Mouse (Mus musculus): ENCODE data around the gene Snx5. TPM values are rescaled to one million over a fixed set of nuclear protein-coding genes. Genes with fewer than 3 reads are reported as not detected.

The Snx5 gene
- polyA plus RNA-seq, 1 experiment: 12.9 TPM

- H3K27me3 ChIP-seq (ENCODE audit: control insufficient read depth, insufficient read depth, low read length): no peaks in the 10 kb centered on the region
- no peak for TF ChIP-seq POLR2A (IDR thresholded peaks at IDR 0.05; ENCODE audit: control insufficient read depth, low read depth, low read length)
- TF ChIP-seq CTCF (IDR thresholded peaks at IDR 0.05; ENCODE audit: control insufficient read depth, insufficient read depth, insufficient replicate concordance, low read depth, low read length): no peak
- H3K4me1 ChIP-seq (ENCODE audit: control insufficient read depth, insufficient read depth, low read length): no peaks in the 10 kb centered on the region
- H3K27ac ChIP-seq (ENCODE audit: control insufficient read depth, insufficient read depth, low read depth, low read length): no peak overlapping the region
- no peak overlapping the region for H3K4me3 ChIP-seq (ENCODE audit: control insufficient read depth, low read depth, low read length)
- H3K36me3 ChIP-seq (ENCODE audit: control insufficient read depth, insufficient read depth, low read length): no peaks in the 10 kb centered on the region
Observed at GRCm38 (mm10) chr2:144224351-144224750, 46.4 kb downstream of the Snx5 start.

DNA sequence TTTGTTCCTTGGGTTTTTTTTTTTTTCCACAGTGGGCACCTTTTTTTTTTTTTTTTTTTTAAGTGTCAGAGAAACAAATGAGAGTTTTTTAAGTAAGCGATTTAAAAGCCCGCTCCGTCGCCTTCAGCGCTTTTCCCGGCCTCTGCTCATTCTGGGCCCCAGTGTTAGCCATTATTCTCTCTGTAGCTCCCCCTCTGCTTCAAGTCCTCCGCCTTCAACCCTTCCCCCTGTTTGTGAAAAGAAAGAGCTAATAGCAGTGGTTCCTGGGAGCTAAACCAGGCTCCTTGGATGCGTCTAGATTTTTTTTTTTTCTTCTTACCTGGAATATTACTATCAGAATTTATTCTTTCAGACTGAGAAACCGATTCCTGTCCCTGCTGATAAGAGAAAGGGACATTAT lies 55.1 kb downstream of the Snx5 start:
- TF ChIP-seq POLR2A (IDR thresholded peaks at IDR 0.05; ENCODE audit: control insufficient read depth, low read depth, low read length) (no peak), CTCF (IDR thresholded peaks at IDR 0.05; ENCODE audit: control insufficient read depth, insufficient read depth, insufficient replicate concordance, low read depth, low read length) (no peak)
- Histone ChIP-seq H3K4me3 (ENCODE audit: control insufficient read depth, low read depth, low read length) (no peak overlapping the region), H3K27me3 (ENCODE audit: control insufficient read depth, insufficient read depth, low read length) (no peaks in the 10 kb centered on the region), H3K27ac (ENCODE audit: control insufficient read depth, insufficient read depth, low read depth, low read length) (no peak overlapping the region), H3K4me1 (ENCODE audit: control insufficient read depth, insufficient read depth, low read length) (peaks cover 2% of the 10 kb centered on the region; the same call in 1 of the 2 replicates), H3K36me3 (ENCODE audit: control insufficient read depth, insufficient read depth, low read length) (no peaks in the 10 kb centered on the region)

- TF ChIP-seq CTCF (IDR thresholded peaks at IDR 0.05; ENCODE audit: control insufficient read depth, insufficient read depth, insufficient replicate concordance, low read depth, low read length) (no peak), POLR2A (IDR thresholded peaks at IDR 0.05; ENCODE audit: control insufficient read depth, low read depth, low read length) (no peak)
- H3K27ac ChIP-seq (ENCODE audit: control insufficient read depth, insufficient read depth, low read depth, low read length): no peak overlapping the region
- H3K36me3 ChIP-seq (ENCODE audit: control insufficient read depth, insufficient read depth, low read length): no peaks in the 10 kb centered on the region
- H3K27me3 ChIP-seq (ENCODE audit: control insufficient read depth, insufficient read depth, low read length): no peaks in the 10 kb centered on the region
- peaks cover 2% of the 10 kb centered on the region; the same call in 1 of the 2 replicates for H3K4me1 ChIP-seq (ENCODE audit: control insufficient read depth, insufficient read depth, low read length)
- H3K4me3 ChIP-seq (ENCODE audit: control insufficient read depth, low read depth, low read length): no peak overlapping the region
Observed at GRCm38 (mm10) chr2:144215195-144215594, 55.5 kb downstream of the Snx5 start.

- Histone ChIP-seq H3K4me3 (ENCODE audit: control insufficient read depth, low read depth, low read length) (no peak overlapping the region), H3K4me1 (ENCODE audit: control insufficient read depth, insufficient read depth, low read length) (peaks cover 2% of the 10 kb centered on the region; the same call in 1 of the 2 replicates), H3K36me3 (ENCODE audit: control insufficient read depth, insufficient read depth, low read length) (no peaks in the 10 kb centered on the region), H3K27ac (ENCODE audit: control insufficient read depth, insufficient read depth, low read depth, low read length) (no peak overlapping the region), H3K27me3 (ENCODE audit: control insufficient read depth, insufficient read depth, low read length) (no peaks in the 10 kb centered on the region)
- TF ChIP-seq POLR2A (IDR thresholded peaks at IDR 0.05; ENCODE audit: control insufficient read depth, low read depth, low read length): no peak
- TF ChIP-seq CTCF (IDR thresholded peaks at IDR 0.05; ENCODE audit: control insufficient read depth, insufficient read depth, insufficient replicate concordance, low read depth, low read length): no peak
Observed at GRCm38 (mm10) chr2:144214508-144215185, 56.1 kb downstream of the Snx5 start.

GRCm38 (mm10) chr2:144213803-144214202 lies 56.9 kb downstream of the Snx5 start:
- Histone ChIP-seq H3K27me3 (ENCODE audit: control insufficient read depth, insufficient read depth, low read length) (no peaks in the 10 kb centered on the region), H3K27ac (ENCODE audit: control insufficient read depth, insufficient read depth, low read depth, low read length) (no peak overlapping the region), H3K4me3 (ENCODE audit: control insufficient read depth, low read depth, low read length) (no peak overlapping the region), H3K36me3 (ENCODE audit: control insufficient read depth, insufficient read depth, low read length) (no peaks in the 10 kb centered on the region), H3K4me1 (ENCODE audit: control insufficient read depth, insufficient read depth, low read length) (peaks cover 2% of the 10 kb centered on the region; the same call in 1 of the 2 replicates)
- no peak for TF ChIP-seq CTCF (IDR thresholded peaks at IDR 0.05; ENCODE audit: control insufficient read depth, insufficient read depth, insufficient replicate concordance, low read depth, low read length)

DNA sequence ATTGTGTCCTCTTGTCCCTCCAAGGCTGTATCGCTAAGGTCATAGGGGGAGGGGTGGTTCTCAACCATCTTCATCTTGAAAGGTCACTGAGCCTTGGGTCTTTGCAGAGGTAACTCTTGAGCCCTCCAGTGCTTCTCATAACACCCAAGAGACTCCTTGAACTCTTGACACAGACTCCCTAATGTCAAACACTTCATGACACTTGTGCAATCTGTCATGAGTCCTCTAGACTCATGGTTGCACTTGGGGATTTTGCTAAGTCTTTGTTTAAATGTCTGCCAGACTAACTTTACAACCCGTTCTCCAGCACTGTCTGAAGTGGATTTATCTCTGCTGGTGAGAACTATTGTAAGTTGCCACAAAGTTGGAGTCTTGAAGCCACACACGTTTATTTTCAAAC lies 61.3 kb downstream of the Snx5 start:
- TF ChIP-seq POLR2A (IDR thresholded peaks at IDR 0.05; ENCODE audit: control insufficient read depth, low read depth, low read length) (no peak), CTCF (IDR thresholded peaks at IDR 0.05; ENCODE audit: control insufficient read depth, insufficient read depth, insufficient replicate concordance, low read depth, low read length) (no peak)
- Histone ChIP-seq H3K27ac (ENCODE audit: control insufficient read depth, insufficient read depth, low read depth, low read length) (no peak overlapping the region), H3K4me3 (ENCODE audit: control insufficient read depth, low read depth, low read length) (no peak overlapping the region), H3K36me3 (ENCODE audit: control insufficient read depth, insufficient read depth, low read length) (no peaks in the 10 kb centered on the region), H3K27me3 (ENCODE audit: control insufficient read depth, insufficient read depth, low read length) (no peaks in the 10 kb centered on the region), H3K4me1 (ENCODE audit: control insufficient read depth, insufficient read depth, low read length) (no peaks in the 10 kb centered on the region; the same call in 1 of the 2 replicates)

DNA sequence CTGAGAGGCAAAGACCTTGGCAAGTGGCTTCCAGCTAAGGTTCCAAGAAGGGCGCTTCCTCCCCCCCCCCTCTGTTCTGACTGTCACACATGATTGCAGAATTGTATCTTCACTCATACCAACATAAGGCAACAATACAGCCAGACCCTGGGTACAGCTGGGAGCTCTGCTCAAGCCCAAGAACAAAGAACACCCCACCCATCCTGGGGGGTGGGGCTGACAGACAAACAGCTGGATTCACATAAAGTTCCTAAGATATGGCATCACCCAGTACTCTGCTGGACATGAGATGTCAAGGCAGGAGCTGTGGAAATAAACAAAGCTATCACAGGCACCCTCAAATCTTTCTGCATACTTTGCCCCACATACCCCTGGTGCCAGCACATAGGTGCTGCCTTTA lies 63.3 kb downstream of the Snx5 start:
- Histone ChIP-seq H3K27ac (ENCODE audit: control insufficient read depth, insufficient read depth, low read depth, low read length) (no peak overlapping the region), H3K4me3 (ENCODE audit: control insufficient read depth, low read depth, low read length) (peak overlapping the region; percentile 3; the same call in 1 of the 2 replicates), H3K27me3 (ENCODE audit: control insufficient read depth, insufficient read depth, low read length) (no peaks in the 10 kb centered on the region), H3K36me3 (ENCODE audit: control insufficient read depth, insufficient read depth, low read length) (no peaks in the 10 kb centered on the region), H3K4me1 (ENCODE audit: control insufficient read depth, insufficient read depth, low read length) (no peaks in the 10 kb centered on the region; the same call in 1 of the 2 replicates)
- no peak for TF ChIP-seq POLR2A (IDR thresholded peaks at IDR 0.05; ENCODE audit: control insufficient read depth, low read depth, low read length)
- TF ChIP-seq CTCF (IDR thresholded peaks at IDR 0.05; ENCODE audit: control insufficient read depth, insufficient read depth, insufficient replicate concordance, low read depth, low read length): no peak
